Mouse (Mus musculus) midbrain, postnatal 0 days (tissue): ENCODE measurements at regions not wholly inside any gene's neighbourhood (a gene's known extent, or its start where the extent isn't known, plus 50 kb on each side); places are given as distances from the start of the nearest gene placed in this dataset.

ENCODE experiments used
- ATAC-seq: fragments of 200-750 bp; cut with Nextera tagmentation; 2 replicates; pipeline ENCODE4 v1.8.0; 2017; ENCODE audit warnings: moderate number of reproducible peaks, mild to moderate bottlenecking, moderate TSS enrichment, moderate library complexity; ENCODE audit not compliant: low FRiP score
- DNase-seq: peaks from one replicate; pipeline ENCODE4 v3.0.0-alpha.2; 2015; ENCODE audit warnings: low spot score
- H3K27ac ChIP-seq: fragments of 300-500 bp; sonication (generic); 2 replicates; pipeline ENCODE4 v1.5.1; 2014; ENCODE audit warnings: low read depth, mild to moderate bottlenecking, low read length, mixed read lengths
- H3K27me3 ChIP-seq: fragments of 300-500 bp; sonication (generic); 2 replicates; pipeline ENCODE4 v1.6.1; 2014; ENCODE audit warnings: low read length, control low read depth, mixed read lengths; ENCODE audit not compliant: insufficient read depth
- H3K36me3 ChIP-seq: fragments of 300-500 bp; sonication (generic); 2 replicates; pipeline ENCODE4 v1.6.1; 2014; ENCODE audit warnings: low read length, control low read depth, mixed read lengths; ENCODE audit not compliant: insufficient read depth
- H3K4me1 ChIP-seq: fragments of 300-500 bp; sonication (generic); 2 replicates; pipeline ENCODE4 v1.6.1; 2014; ENCODE audit warnings: mild to moderate bottlenecking, control low read depth, antibody characterized with exemption, low read length, mixed read lengths; ENCODE audit not compliant: insufficient read depth
- H3K4me2 ChIP-seq: fragments of 300-500 bp; sonication (generic); 2 replicates; pipeline ENCODE4 v1.6.1; 2014; ENCODE audit warnings: low read depth, mild to moderate bottlenecking, low read length, mixed read lengths; ENCODE audit not compliant: poor library complexity, severe bottlenecking
- H3K4me3 ChIP-seq: fragments of 300-500 bp; sonication (generic); 2 replicates; pipeline ENCODE4 v1.5.1; 2014; ENCODE audit warnings: low read depth, mild to moderate bottlenecking, low read length, moderate library complexity
- H3K9ac ChIP-seq: fragments of 300-500 bp; sonication (generic); replicated peaks from 2 replicates; pipeline ENCODE4 v1.6.1; 2014; ENCODE audit warnings: mild to moderate bottlenecking, low read length, moderate library complexity, mixed read lengths; ENCODE audit not compliant: poor library complexity, severe bottlenecking
- H3K9me3 ChIP-seq: fragments of 300-500 bp; sonication (generic); 2 replicates; pipeline ENCODE4 v1.6.1; 2016; ENCODE audit warnings: low read length, control low read depth
- CTCF ChIP-seq: IDR thresholded peaks from 2 replicates; pipeline ENCODE4 v1.5.1; 2016; ENCODE audit warnings: antibody characterized with exemption, mild to moderate bottlenecking
- WGBS: fragments of 180-500 bp; shearing (Covaris S2); extraction: QIAGEN DNeasy Blood & Tissue Kit; methylation state at CpG from one replicate; pipeline ENCODE4 v1.1.7; 2014; 5-methylcytosine and 5-hydroxymethylcytosine counted together

DNA sequence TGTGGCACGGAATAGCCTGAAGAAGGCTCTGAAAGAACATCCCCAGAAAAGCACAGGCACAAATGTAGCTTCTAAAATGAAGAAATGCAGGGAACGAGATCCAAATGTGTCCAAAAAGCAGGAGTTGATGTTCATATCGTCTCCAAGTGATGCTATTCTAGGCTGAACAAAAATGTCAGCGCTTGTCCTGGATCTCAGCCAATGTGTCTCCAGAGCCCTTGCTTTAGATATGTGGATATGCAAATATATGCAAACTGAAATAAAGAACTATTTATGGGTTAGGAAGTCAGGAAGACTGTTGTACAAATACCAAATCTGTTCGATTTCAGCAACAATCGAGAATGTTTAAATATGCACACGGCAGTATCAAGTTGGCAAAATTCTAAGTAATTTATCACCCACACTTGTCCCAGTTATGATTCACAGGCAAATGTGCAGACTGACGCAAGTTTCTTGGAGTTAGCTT lies 320.4 kb downstream of the Synb start:
- TF ChIP-seq CTCF, result no peak
- peak; percentile 47 for DNase-seq
- no peak overlapping the region for H3K4me3 ChIP-seq
- peaks cover 6% of the 10 kb centered on the region; the same call in 1 of the 2 replicates for H3K4me1 ChIP-seq
- no peak overlapping the region for H3K9ac ChIP-seq
- ATAC-seq, result no peak
- H3K9me3 ChIP-seq, result no peaks in the 10 kb centered on the region
- H3K4me2 ChIP-seq, result no peak overlapping the region
- no peaks in the 10 kb centered on the region for H3K27me3 ChIP-seq
- no peak overlapping the region for H3K27ac ChIP-seq
- no peaks in the 10 kb centered on the region for H3K36me3 ChIP-seq
- WGBS, result 53% methylated on average over 8 of the region's 8 CpGs

DNA sequence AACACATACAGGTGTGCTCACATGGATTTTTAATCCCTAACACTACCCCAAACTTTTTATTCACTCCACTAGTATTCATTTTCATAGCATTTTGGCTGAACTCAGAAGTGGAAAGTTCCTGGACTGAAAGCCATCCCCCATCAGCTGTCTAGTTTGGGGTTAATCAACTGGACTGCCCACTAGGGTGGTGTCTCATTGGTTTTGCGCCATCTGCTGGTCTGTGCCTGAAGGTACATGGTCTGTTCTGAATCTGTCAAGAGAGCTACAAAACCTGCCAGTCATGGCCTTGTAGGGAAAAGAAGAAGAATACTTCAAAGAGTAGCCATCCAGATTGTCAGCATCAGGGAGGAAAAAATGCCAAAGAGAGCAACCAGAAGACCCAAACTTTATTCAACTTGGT lies 327.3 kb downstream of the Synb start:
- DNase-seq (peak; percentile 58), ATAC-seq (no peak)
- H3K9me3 ChIP-seq, result no peaks in the 10 kb centered on the region
- H3K27ac ChIP-seq, result no peak overlapping the region
- H3K4me3 ChIP-seq, result no peak overlapping the region
- no peaks in the 10 kb centered on the region for H3K27me3 ChIP-seq
- no peaks in the 10 kb centered on the region for H3K4me1 ChIP-seq
- H3K4me2 ChIP-seq, result no peak overlapping the region
- TF ChIP-seq CTCF, result peak; percentile 65
- H3K9ac ChIP-seq, result no peak overlapping the region
- WGBS, result 5% methylated on average over 1 of the region's 1 CpGs
- no peaks in the 10 kb centered on the region for H3K36me3 ChIP-seq

DNA sequence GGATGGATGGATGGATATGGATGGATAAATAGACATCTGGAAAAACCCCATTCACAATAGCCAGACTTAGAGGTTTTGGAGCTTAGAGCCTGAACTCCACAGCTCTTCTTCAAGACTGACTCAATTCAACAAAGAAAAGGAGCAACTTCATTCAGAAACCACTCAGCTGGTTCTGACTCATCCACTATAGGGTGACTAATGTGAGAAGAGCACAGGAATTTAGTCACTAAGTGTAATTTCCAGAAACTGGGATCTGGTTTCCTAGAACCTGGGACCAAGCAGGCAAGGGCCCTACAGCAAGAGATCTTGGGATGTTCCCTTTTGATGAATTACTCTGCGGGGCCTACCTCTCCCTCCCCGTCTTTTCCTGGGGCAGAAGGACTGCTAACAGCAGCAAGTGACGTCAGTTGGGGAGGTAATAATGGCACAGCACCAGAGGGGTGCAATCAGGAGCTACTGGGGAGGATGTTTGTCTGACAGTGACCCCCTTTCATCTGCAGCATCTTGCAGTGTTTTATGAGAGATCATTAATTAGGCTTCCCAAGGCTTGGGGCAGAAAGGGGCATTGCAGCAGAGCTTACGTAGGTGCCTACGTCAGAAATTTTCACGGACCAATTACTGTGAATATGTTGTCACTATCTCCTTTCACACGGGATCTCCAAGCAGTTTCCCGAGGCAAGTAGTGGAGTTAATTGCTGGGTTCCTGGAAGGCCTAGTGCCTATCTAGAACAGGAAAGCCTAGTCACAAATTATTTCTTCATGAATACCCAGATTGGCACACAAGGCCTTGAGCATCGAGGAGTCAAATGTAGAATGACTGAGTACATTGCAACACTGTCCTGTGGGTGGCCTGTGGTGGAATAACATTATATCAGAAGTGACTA lies 339.3 kb downstream of the Synb start:
- Histone ChIP-seq H3K27ac (no peak overlapping the region), H3K9ac (no peak overlapping the region), H3K27me3 (no peaks in the 10 kb centered on the region), H3K36me3 (no peaks in the 10 kb centered on the region), H3K4me2 (no peak overlapping the region), H3K4me3 (no peak overlapping the region), H3K9me3 (no peaks in the 10 kb centered on the region), H3K4me1 (0 out of 2 replicates have a peak, but pooled peaks cover 2% of the 10 kb centered on the region)
- DNase-seq (no peak), ATAC-seq (no peak)
- TF ChIP-seq CTCF, result no peak
- WGBS, result 68% methylated on average over 9 of the region's 9 CpGs

DNA sequence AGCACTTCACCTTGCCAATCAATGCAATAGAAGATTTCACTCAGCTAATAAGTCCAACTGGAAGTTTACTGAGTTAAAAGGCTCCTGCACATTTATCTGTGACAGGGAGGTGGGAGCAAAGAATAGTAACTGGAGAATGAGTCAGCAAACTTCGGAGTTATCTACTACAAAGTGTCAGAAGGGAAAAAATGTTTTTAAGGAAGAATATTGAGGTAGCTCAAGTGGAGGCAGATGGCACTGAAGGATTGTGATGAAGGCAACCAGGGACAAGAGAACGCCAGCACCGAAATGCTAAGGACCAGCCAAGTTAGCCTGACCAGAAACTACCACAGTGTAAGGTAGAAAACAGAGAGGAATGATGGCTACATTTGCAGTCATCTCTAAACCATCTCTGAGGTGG lies 348.2 kb downstream of the Synb start:
- Histone ChIP-seq H3K27me3 (no peaks in the 10 kb centered on the region), H3K4me2 (no peak overlapping the region), H3K27ac (no peak overlapping the region), H3K4me3 (no peak overlapping the region), H3K9me3 (no peaks in the 10 kb centered on the region), H3K9ac (no peak overlapping the region), H3K36me3 (no peaks in the 10 kb centered on the region), H3K4me1 (no peaks in the 10 kb centered on the region)
- TF ChIP-seq CTCF, result no peak
- WGBS, result 92% methylated on average over 3 of the region's 3 CpGs
- no peak for ATAC-seq
- DNase-seq, result no peak

DNA sequence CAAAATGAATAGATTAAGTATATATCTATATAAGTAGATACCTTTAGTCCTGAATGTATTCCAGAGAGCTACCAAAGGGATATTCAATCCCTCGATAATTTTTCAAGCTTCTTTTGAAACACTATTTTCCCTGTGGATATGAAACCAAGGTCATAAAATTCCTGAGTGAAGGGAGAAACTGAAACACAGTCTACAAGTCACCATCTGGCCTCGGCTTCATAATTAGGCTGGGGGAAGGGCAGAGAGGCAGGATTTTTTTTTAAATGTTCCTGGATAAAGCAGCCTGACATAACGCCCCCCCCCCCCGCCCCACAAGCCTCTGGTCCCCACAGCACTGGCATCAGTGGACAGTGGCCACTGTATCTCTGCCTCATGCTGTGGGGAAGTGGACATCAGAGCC lies 348.7 kb downstream of the Synb start:
- Histone ChIP-seq H3K9ac (no peak overlapping the region), H3K4me2 (no peak overlapping the region), H3K36me3 (no peaks in the 10 kb centered on the region), H3K27me3 (no peaks in the 10 kb centered on the region), H3K9me3 (no peaks in the 10 kb centered on the region), H3K4me1 (no peaks in the 10 kb centered on the region), H3K4me3 (no peak overlapping the region), H3K27ac (no peak overlapping the region)
- no peak for TF ChIP-seq CTCF
- DNase-seq, result no peak
- no peak for ATAC-seq
- WGBS, result 48% methylated on average over 4 of the region's 4 CpGs

DNA sequence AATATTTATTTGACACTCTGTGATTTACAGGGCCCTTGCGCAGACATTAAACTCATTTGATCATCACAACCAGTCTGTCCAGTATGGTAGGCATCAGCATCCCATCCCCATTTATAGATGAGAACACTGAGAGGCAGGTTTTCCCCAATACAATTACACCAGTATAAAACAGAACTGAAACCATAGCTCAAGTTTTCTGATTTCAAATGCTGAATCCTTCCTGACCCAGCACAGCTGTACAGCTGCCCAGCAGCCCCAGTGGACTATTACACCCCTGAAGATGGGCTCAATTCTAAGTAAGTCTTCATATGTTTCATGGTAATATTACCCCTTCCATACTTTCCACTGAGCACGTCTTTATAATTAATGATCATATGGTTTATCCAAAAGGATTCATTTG lies 352.3 kb downstream of the Synb start:
- ATAC-seq, result no peak
- no peak for DNase-seq
- Histone ChIP-seq H3K4me2 (no peak overlapping the region), H3K9ac (no peak overlapping the region), H3K27me3 (no peaks in the 10 kb centered on the region), H3K4me1 (no peaks in the 10 kb centered on the region), H3K9me3 (no peaks in the 10 kb centered on the region), H3K27ac (no peak overlapping the region), H3K36me3 (no peaks in the 10 kb centered on the region), H3K4me3 (no peak overlapping the region)
- no peak for TF ChIP-seq CTCF
- WGBS, result 83% methylated on average over 2 of the region's 2 CpGs
